Mouse (Mus musculus) neural tube, embryonic 13.5 days (tissue): ENCODE data around the gene Zfp423. TPM values are rescaled to one million over a fixed set of nuclear protein-coding genes. Genes with fewer than 3 reads are reported as not detected.

ENCODE experiments used
- ATAC-seq: fragments of 200-750 bp; cut with Nextera tagmentation; 2 replicates; pipeline ENCODE4 v1.8.0; 2017; ENCODE audit warnings: low read depth, mild to moderate bottlenecking, moderate TSS enrichment, moderate library complexity
- H3K27ac ChIP-seq: fragments of 300-500 bp; sonication (generic); replicated peaks from 2 replicates; pipeline ENCODE4 v1.5.1; 2015; ENCODE audit warnings: moderate library complexity, mild to moderate bottlenecking, inconsistent platforms
- H3K27me3 ChIP-seq: fragments of 300-500 bp; sonication (generic); 2 replicates; pipeline ENCODE4 v1.6.1; 2015; ENCODE audit warnings: mild to moderate bottlenecking, inconsistent platforms
- H3K36me3 ChIP-seq: fragments of 300-500 bp; sonication (generic); 2 replicates; pipeline ENCODE4 v1.6.1; 2015; ENCODE audit warnings: mild to moderate bottlenecking, inconsistent platforms
- H3K4me1 ChIP-seq: fragments of 300-500 bp; sonication (generic); replicated peaks from 2 replicates; pipeline ENCODE4 v1.6.1; 2015; ENCODE audit warnings: inconsistent platforms
- H3K4me2 ChIP-seq: fragments of 300-500 bp; sonication (generic); 2 replicates; pipeline ENCODE4 v1.6.1; 2015; ENCODE audit warnings: inconsistent platforms, mild to moderate bottlenecking, moderate library complexity
- H3K4me3 ChIP-seq: fragments of 300-500 bp; sonication (generic); 2 replicates; pipeline ENCODE4 v1.5.1; 2015; ENCODE audit warnings: mild to moderate bottlenecking, inconsistent platforms
- H3K9ac ChIP-seq: fragments of 300-500 bp; sonication (generic); 2 replicates; pipeline ENCODE4 v1.6.1; 2015; ENCODE audit warnings: moderate library complexity, mild to moderate bottlenecking, inconsistent platforms
- H3K9me3 ChIP-seq: fragments of 300-500 bp; sonication (generic); 2 replicates; pipeline ENCODE4 v1.6.1; 2016; ENCODE audit warnings: inconsistent platforms
- WGBS: fragments of 180-500 bp; shearing (Covaris S2); methylation state at CpG from one replicate; pipeline ENCODE4 v1.1.7; 2015; 5-methylcytosine and 5-hydroxymethylcytosine counted together
- polyA plus RNA-seq: library from polyadenylated mRNA; unstranded; fragments of >200 nt; fragmentation: Nextera tagmentation; extraction: Ambion mirVana; gene quantifications from 2 replicates; pipeline ENCODE4 v1.2.1, GENCODE M21; 2015

Gene Zfp423
- polyA plus RNA-seq, 1 experiment from 2014 or later = 35.5 TPM

DNA sequence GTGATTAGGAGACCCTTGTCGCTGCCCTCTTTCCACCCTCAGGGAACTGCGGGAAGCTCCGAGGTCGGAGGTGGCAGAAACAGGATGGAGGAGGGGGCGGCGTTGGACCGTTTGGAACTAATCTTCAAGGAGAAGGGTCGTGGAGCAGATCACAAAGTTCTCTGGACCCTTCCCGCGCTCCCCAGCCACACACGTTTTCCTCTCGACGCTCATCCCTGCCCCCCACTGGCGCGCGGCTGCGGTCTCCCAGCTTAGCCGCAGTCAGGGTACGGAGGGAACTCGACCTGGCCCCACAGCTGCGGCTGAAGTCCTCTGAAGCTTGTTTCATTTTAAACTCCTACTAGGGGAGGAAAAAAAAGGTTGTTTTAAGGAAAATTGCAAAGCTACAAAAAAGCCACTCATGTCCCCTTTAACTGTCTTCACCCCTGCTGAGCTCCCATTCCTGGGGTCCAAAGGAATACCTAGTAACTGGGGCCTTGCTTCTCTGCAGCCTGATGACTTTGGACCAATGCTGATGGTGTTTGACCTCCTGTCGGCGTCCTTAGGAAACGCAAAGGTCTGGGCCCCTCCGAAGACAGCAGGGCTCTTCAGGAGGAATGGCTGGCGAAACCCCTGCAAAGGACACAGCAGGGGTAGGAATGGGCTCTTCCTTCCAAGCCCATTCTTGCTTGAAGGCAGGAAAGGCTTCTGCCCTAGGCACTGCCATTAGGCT lies 3.3 kb upstream of the Zfp423 start:
- Histone ChIP-seq H3K36me3 (no peaks in the 10 kb centered on the region), H3K27ac (peak overlapping the region; percentile 20; the same call in 1 of the 2 replicates), H3K4me2 (peak overlapping the region; percentile 95), H3K27me3 (peaks cover 9% of the 10 kb centered on the region; the same call in 1 of the 2 replicates), H3K4me1 (peaks cover 53% of the 10 kb centered on the region), H3K4me3 (peak overlapping the region; percentile 93), H3K9me3 (no peaks in the 10 kb centered on the region), H3K9ac (peak overlapping the region; percentile 98)
- no peak for ATAC-seq
- 3% methylated on average over 26 of the region's 26 CpGs for WGBS

DNA sequence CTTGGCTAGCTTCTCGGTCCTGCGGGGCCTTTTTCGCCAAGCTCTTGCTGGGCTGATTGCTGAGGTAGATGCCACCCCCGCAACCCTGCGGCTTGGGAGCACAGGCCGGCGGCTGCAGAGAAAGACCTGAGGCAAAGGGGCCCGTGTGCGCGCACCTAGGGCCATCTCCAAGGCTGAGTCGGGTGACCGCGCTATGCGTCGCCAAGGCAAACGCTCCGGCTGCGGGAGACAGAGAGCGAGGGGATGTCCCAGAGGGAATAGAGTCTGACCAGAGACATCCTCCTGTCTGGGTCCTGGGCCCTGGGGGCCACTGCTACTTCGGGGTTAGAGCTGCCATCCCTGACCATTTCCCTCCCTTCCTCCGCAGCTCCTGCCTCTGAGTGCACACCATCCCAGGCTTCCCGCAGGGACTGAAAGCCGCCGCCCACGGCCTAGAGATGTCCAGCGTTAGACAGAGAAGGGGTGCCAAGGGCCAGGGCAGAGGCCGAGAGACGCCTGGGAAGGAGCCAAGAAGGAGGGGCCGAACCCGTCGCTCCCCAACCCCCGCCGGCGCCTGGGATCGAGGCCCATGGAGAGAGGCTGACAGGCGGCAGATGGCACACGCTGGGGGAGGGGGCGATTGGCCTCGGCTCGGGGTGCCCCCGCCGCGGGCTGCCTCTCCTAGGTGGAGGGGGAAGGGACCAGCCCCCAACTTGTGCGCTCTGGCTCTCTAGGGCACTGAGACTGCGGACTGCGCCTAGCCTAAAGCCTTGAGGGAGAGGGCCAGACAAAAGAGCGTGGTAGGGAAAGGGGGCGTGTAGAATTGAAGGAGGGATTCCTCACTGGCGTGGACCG lies 2.5 kb upstream of the Zfp423 start:
- Histone ChIP-seq H3K9me3 (no peaks in the 10 kb centered on the region), H3K9ac (peak overlapping the region; percentile 98), H3K27ac (peak overlapping the region; percentile 9), H3K4me1 (peaks cover 55% of the 10 kb centered on the region), H3K36me3 (no peaks in the 10 kb centered on the region), H3K27me3 (peaks cover 9% of the 10 kb centered on the region; the same call in 1 of the 2 replicates), H3K4me2 (peak overlapping the region; percentile 95), H3K4me3 (peak overlapping the region; percentile 93)
- under 1% methylated on average over 50 of the region's 50 CpGs for WGBS
- ATAC-seq = peak; percentile 12; the same call in 1 of the 2 replicates

DNA sequence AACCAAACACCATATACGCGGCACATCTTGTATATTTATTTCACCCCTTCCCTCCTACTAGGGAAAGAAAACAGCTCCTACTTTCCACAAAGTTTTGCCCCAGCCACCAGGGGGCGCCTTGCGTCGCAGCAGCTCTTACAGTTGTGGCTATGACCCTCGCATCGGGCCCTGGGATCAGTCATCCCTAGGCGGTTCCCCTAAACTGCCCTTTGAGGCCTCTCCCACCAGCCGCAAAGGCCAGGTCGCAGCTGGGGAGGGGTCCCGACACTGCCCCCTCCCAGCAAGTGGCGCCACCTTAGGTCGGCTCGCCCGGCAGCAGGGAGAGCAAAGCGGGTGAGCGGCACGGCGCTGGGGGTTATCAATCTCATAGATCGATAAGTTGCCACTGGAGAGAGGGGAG lies 1.7 kb upstream of the Zfp423 start:
- Histone ChIP-seq H3K4me3 (peak overlapping the region; percentile 93), H3K4me2 (peak overlapping the region; percentile 95), H3K9me3 (no peaks in the 10 kb centered on the region), H3K27ac (peak overlapping the region; percentile 9; the same call in 1 of the 2 replicates), H3K27me3 (peaks cover 9% of the 10 kb centered on the region; the same call in 1 of the 2 replicates), H3K36me3 (no peaks in the 10 kb centered on the region), H3K4me1 (peaks cover 62% of the 10 kb centered on the region), H3K9ac (peak overlapping the region; percentile 98)
- WGBS = under 1% methylated on average over 20 of the region's 20 CpGs
- no peak for ATAC-seq

DNA sequence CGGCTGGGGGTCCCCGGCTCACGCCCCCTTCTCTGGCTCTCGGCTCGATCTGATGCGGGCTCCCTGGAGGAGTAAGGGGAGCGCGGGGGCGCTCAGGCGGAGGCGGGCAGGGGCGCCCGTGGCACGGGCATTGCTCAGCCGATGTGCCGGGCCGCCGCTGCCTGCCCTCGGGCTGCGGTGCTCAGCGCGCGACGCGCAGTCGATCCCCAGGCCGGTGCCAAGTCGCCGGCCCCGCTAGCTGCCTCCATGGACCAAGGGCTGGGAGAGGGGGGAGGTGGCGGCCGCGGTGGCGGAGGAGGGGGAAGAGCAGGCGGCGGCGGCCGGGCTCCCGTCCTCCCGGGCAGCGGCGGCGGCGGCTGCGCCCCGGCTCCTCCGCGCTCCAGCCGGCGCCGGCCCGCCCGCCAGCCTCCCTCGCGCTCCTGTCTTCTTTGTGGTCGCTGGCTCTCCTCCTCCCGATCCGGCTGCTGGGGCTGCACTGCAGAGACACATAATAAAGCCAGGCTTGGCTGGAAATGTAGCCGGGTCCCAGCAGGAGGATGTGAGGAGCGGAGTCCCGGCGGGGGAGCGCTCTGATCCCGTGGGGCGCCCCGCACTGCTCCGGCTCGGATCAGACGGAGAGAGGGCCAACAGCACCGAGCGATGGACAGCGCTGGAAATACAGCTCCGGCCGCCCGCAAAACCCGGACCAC lies 810 bp upstream of the Zfp423 start:
- peaks cover 70% of the 10 kb centered on the region for H3K4me1 ChIP-seq
- under 1% methylated on average over 49 of the region's 76 CpGs for WGBS

DNA sequence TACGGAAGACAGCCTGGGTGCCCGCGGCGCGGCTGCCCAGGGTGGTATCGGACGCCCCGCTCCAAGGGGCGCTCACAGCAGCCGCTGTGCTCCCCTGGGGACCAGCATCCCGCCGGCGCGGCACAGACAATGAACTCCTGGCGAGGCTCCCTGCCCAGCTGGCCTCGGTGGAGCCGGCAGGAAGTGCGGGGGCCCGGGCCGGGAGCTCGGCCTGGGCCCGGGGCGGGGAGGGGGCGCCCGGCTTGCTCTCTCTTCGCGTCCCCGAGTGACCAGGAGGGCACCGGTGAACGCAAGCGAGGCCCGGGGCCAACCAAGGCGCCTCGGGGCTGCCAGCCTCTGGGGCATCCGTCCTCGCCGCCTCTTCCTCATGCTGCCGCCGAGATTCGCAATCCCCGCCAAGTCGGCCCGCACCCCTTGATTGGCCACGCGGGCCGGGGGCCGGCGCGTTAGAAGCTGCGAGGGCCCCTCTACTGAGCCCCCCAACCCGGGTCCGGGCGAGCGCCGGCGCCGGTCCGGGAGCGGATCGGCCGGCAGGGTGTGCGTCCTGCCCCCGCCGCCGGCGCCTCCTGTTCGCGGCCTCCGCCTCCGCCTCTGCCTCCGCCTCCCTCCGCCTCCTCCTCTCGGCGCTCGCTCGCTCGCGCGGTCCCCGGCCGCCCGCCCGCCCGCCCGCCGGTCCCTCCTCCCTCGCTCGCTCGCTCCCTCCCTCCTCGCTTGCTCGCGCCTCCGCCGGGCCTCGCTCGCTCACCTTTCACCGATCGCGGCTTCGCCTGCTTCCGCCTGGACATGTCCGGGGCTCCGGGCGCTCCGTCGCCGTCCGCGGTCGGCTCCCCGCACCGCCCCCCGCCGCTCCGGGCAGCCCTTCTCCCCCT lies 710 bp downstream of the Zfp423 start:
- H3K27ac ChIP-seq = peak overlapping the region; percentile 99
- WGBS = under 1% methylated on average over 99 of the region's 115 CpGs
- H3K9me3 ChIP-seq = no peaks in the 10 kb centered on the region
- peak; percentile 55 for ATAC-seq
- H3K27me3 ChIP-seq = peaks cover 9% of the 10 kb centered on the region; the same call in 1 of the 2 replicates
- H3K9ac ChIP-seq = peak overlapping the region; percentile 98
- H3K4me3 ChIP-seq = peak overlapping the region; percentile 93
- peak overlapping the region; percentile 95 for H3K4me2 ChIP-seq
- peaks cover 75% of the 10 kb centered on the region for H3K4me1 ChIP-seq
- H3K36me3 ChIP-seq = no peaks in the 10 kb centered on the region

More for the DNA sequence above, 810 bp upstream of the Zfp423 start:
- peak overlapping the region; percentile 99 for H3K27ac ChIP-seq
- peak overlapping the region; percentile 95 for H3K4me2 ChIP-seq
- H3K9me3 ChIP-seq = no peaks in the 10 kb centered on the region
- peaks cover 9% of the 10 kb centered on the region; the same call in 1 of the 2 replicates for H3K27me3 ChIP-seq
- ATAC-seq = peak; percentile 76
- H3K36me3 ChIP-seq = no peaks in the 10 kb centered on the region
- H3K9ac ChIP-seq = peak overlapping the region; percentile 98
- H3K4me3 ChIP-seq = peak overlapping the region; percentile 93

DNA sequence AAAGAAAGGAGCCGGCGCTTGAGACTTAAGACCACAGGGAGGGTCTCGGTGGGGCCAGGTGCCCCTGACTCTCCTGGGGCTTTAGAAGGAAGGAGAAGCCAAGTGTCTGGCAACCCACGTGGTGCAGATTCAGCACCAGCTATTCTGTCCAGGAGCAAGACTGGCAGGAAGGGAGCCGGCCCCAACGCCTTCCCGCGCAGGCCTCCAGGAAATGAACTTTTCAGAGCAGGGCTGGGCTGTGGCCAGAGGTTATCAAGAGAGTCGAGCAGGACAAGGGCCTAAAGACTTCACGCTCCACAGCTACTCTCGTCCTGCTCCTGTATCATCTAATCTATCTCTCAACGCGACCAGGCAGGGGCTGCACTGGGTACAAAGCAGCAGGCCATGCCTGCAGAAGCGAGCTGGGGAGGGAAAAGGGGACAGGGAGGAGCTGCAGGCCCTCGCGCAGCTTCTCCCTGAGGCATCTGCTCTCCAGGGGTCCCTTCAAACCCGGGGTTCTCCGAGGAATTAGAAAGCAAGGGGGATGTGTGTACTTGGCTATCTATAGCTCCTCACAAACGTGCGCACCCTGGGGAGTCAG lies 1.4 kb downstream of the Zfp423 start:
- 0 out of 2 replicates have a peak, but pooled peaks cover 5% of the 10 kb centered on the region for H3K27me3 ChIP-seq
- H3K9ac ChIP-seq = peak overlapping the region; percentile 98
- no peaks in the 10 kb centered on the region for H3K36me3 ChIP-seq
- H3K27ac ChIP-seq = peak overlapping the region; percentile 99
- ATAC-seq = no peak
- no peaks in the 10 kb centered on the region for H3K9me3 ChIP-seq
- H3K4me1 ChIP-seq = peaks cover 79% of the 10 kb centered on the region
- peak overlapping the region; percentile 95 for H3K4me2 ChIP-seq
- peak overlapping the region; percentile 93 for H3K4me3 ChIP-seq
- WGBS = under 1% methylated on average over 20 of the region's 20 CpGs

DNA sequence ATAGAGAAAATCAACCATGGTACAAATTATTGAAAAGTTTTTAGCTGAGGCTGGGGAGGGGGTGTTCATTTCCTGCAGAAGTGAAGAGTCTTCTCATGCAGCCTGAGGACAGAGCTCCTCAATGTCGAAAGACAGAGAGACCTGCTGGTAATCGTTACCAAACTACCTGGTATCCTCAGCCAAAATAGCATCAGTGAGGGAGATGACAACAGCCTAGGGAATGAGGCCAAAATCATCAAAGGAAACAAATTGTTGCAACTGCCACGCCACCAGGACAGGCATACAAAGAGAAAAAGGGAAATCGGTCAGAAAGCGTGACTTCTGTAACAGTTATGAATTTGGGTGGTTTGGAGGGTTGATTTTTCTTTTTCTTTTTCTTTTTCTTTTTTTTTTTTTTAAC lies 3.4 kb downstream of the Zfp423 start:
- WGBS = 48% methylated on average over 5 of the region's 5 CpGs
- no peak overlapping the region for H3K4me3 ChIP-seq
- peaks cover 73% of the 10 kb centered on the region for H3K4me1 ChIP-seq
- no peak overlapping the region; the same call in 1 of the 2 replicates for H3K9ac ChIP-seq
- H3K27ac ChIP-seq = no peak overlapping the region
- H3K9me3 ChIP-seq = no peaks in the 10 kb centered on the region
- H3K27me3 ChIP-seq = 0 out of 2 replicates have a peak, but pooled peaks cover 2% of the 10 kb centered on the region
- peak overlapping the region; percentile 95 for H3K4me2 ChIP-seq
- no peak for ATAC-seq
- no peaks in the 10 kb centered on the region for H3K36me3 ChIP-seq

DNA sequence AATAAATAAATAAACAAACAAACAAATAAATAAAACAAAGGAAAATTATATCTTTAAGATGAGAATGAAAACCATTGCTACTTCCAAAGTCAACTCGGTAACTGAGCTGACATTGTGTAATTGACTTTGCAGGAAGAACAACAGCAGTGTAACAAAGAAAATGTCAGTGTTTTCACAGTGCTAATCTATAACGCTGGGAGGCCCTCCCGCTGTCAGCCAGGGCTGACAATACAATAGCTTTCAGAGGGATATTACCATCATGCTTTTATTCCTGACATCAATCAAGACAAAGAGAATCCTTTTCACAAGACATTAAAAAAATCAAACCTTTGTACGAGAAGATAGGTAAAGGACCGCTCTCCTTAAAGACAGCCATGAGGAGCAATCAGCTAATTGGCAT lies 5.9 kb downstream of the Zfp423 start:
- H3K27ac ChIP-seq = peak overlapping the region; percentile 20; the same call in 1 of the 2 replicates
- no peaks in the 10 kb centered on the region for H3K9me3 ChIP-seq
- peaks cover 87% of the 10 kb centered on the region for H3K4me1 ChIP-seq
- WGBS = 6% methylated on average over 5 of the region's 5 CpGs
- ATAC-seq = no peak
- H3K27me3 ChIP-seq = no peaks in the 10 kb centered on the region
- peak overlapping the region; percentile 95 for H3K4me2 ChIP-seq
- no peaks in the 10 kb centered on the region for H3K36me3 ChIP-seq
- H3K4me3 ChIP-seq = no peak overlapping the region
- H3K9ac ChIP-seq = 0 out of 2 replicates have a peak overlapping the region, but pooled peaks have one; percentile 31

DNA sequence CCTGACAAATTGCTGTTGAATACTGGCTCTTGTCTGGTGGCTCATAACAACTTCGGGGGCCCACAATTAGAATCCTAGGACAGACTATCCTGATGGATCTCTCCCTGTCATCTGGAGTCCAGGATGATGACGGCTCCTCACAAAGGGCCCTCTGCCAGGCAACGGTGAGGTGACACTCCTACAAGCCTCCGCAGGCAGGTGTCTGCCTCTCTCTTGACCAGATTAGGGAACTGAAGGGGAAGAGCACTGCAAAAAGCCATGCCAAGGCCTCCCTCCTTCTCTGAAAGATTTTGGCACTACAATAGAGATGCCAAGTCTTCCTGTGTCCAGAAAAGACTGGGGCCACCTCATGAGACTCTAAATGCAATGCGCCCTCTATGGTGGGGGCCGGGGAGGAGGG lies 7.1 kb downstream of the Zfp423 start:
- peaks cover 85% of the 10 kb centered on the region for H3K4me1 ChIP-seq
- no peak overlapping the region for H3K27ac ChIP-seq
- no peak overlapping the region for H3K4me3 ChIP-seq
- no peak overlapping the region for H3K9ac ChIP-seq
- H3K36me3 ChIP-seq = no peaks in the 10 kb centered on the region
- no peaks in the 10 kb centered on the region for H3K27me3 ChIP-seq
- H3K4me2 ChIP-seq = no peak overlapping the region
- no peaks in the 10 kb centered on the region for H3K9me3 ChIP-seq
- 73% methylated on average over 6 of the region's 6 CpGs for WGBS
- no peak for ATAC-seq

DNA sequence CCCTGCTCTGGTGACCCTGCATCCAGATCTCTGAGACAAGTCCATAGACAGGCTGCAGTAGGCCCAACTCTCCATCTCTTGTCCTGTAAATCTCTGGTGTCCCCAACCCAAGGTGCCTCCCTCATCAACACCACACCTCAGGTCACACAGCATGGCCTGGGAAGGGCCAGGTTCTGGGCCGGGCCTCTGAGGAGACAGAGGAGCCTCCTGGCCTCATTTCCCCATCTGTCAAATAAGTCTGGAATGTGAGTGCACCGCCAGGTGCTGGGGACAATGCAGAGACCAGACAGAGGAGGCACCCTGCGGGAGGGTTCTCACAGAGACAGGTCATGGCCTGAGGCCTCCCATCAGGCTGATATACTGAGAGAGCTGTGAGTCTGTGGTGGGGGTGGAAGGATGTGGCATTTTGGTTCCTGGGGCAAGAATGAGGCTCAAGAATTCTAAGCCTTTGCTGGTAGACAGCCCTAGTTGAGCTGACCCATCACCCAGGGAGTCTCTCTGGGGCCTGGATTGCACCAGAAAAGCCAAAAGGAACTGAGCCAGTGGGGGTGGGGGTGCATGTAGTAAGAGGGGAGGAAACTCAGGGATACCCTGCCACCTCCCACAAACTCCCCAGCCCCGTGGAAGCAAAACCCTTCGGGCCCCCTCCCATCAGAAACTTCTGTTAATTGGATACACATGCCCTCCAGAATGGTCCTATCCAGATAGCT lies 15.0 kb downstream of the Zfp423 start:
- ATAC-seq = no peak
- H3K9me3 ChIP-seq = no peaks in the 10 kb centered on the region
- peaks cover 58% of the 10 kb centered on the region for H3K4me1 ChIP-seq
- H3K9ac ChIP-seq = peak overlapping the region; percentile 72; the same call in 1 of the 2 replicates
- H3K4me3 ChIP-seq = no peak overlapping the region
- WGBS = 18% methylated on average over 5 of the region's 5 CpGs
- H3K27me3 ChIP-seq = no peaks in the 10 kb centered on the region
- H3K4me2 ChIP-seq = peak overlapping the region; percentile 69
- no peaks in the 10 kb centered on the region for H3K36me3 ChIP-seq
- no peak overlapping the region for H3K27ac ChIP-seq
